Mouse (Mus musculus) hindbrain, embryonic 16.5 days (tissue): ENCODE results near the gene Gm28038. TPM values are rescaled to one million over a fixed set of nuclear protein-coding genes. Genes with fewer than 3 reads are reported as not detected.

Experiments used
- ATAC-seq: fragments of 200-750 bp; cut with Nextera tagmentation; 2 replicates; pipeline ENCODE4 v1.8.0; 2017; ENCODE audit warnings: moderate TSS enrichment, moderate library complexity
- H3K27ac ChIP-seq: fragments of 300-500 bp; sonication (generic); 2 replicates; pipeline ENCODE4 v1.5.1; 2014; ENCODE audit warnings: low read depth, mild to moderate bottlenecking, control low read depth, low read length, moderate library complexity
- H3K27me3 ChIP-seq: fragments of 300-500 bp; sonication (generic); replicated peaks from 2 replicates; pipeline ENCODE4 v1.6.1; 2014; ENCODE audit warnings: low read length; ENCODE audit not compliant: control insufficient read depth, insufficient read depth
- H3K36me3 ChIP-seq: fragments of 300-500 bp; sonication (generic); 2 replicates; pipeline ENCODE4 v1.6.1; 2014; ENCODE audit warnings: mild to moderate bottlenecking, low read length, moderate library complexity, mixed read lengths; ENCODE audit not compliant: control insufficient read depth, insufficient read depth
- H3K4me1 ChIP-seq: fragments of 300-500 bp; sonication (generic); 2 replicates; pipeline ENCODE4 v1.6.1; 2014; ENCODE audit warnings: low read depth, low read length; ENCODE audit not compliant: control insufficient read depth, insufficient read depth
- H3K4me2 ChIP-seq: fragments of 300-500 bp; sonication (generic); 2 replicates; pipeline ENCODE4 v1.6.1; 2014; ENCODE audit warnings: mild to moderate bottlenecking, low read length, control low read depth, moderate library complexity
- H3K4me3 ChIP-seq: fragments of 300-500 bp; sonication (generic); 2 replicates; pipeline ENCODE4 v1.5.1; 2014; ENCODE audit warnings: mild to moderate bottlenecking, low read length, control low read depth, moderate library complexity
- H3K9ac ChIP-seq: fragments of 300-500 bp; sonication (generic); 2 replicates; pipeline ENCODE4 v1.6.1; 2014; ENCODE audit warnings: low read depth, mild to moderate bottlenecking, control low read depth, low read length, moderate library complexity
- H3K9me3 ChIP-seq: fragments of 300-500 bp; sonication (generic); 2 replicates; pipeline ENCODE4 v1.6.1; 2014; ENCODE audit warnings: mild to moderate bottlenecking, low read length, moderate library complexity; ENCODE audit not compliant: control insufficient read depth
- WGBS: fragments of 180-500 bp; shearing (Covaris S2); extraction: QIAGEN DNeasy Blood & Tissue Kit; methylation state at CpG from one replicate; pipeline ENCODE4 v1.1.7; 2014; 5-methylcytosine and 5-hydroxymethylcytosine counted together
- polyA plus RNA-seq: library from polyadenylated mRNA; unstranded; fragments of >200 nt; fragmentation: Nextera tagmentation; extraction: Ambion mirVana; gene quantifications from 2 replicates; pipeline ENCODE4 v1.2.1, GENCODE M21; 2015

Gene Gm28038
- polyA plus RNA-seq, 1 experiment from 2014 or later: not detected

GRCm38 (mm10) chr2:30335324-30335723 is 54.5 kb downstream of the Gm28038 start:
- Histone ChIP-seq H3K4me1 (no peaks in the 10 kb centered on the region), H3K36me3 (peaks cover 60% of the 10 kb centered on the region), H3K9ac (no peak overlapping the region), H3K9me3 (no peaks in the 10 kb centered on the region), H3K27me3 (no peaks in the 10 kb centered on the region), H3K4me3 (no peak overlapping the region), H3K4me2 (no peak overlapping the region), H3K27ac (no peak overlapping the region)
- WGBS: 96% methylated on average over 2 of the region's 2 CpGs
- no peak for ATAC-seq

- Histone ChIP-seq H3K4me1 (no peaks in the 10 kb centered on the region), H3K9ac (no peak overlapping the region), H3K9me3 (no peaks in the 10 kb centered on the region), H3K4me3 (no peak overlapping the region), H3K27ac (no peak overlapping the region), H3K36me3 (peaks cover 61% of the 10 kb centered on the region), H3K27me3 (no peaks in the 10 kb centered on the region), H3K4me2 (no peak overlapping the region)
- no peak for ATAC-seq
- 84% methylated on average over 16 of the region's 16 CpGs for WGBS
These were observed 55.5 kb downstream of the Gm28038 start for GRCm38 (mm10) chr2:30336174-30336915.

- no peaks in the 10 kb centered on the region for H3K9me3 ChIP-seq
- peaks cover 64% of the 10 kb centered on the region for H3K36me3 ChIP-seq
- H3K27ac ChIP-seq: no peak overlapping the region
- H3K4me2 ChIP-seq: no peak overlapping the region
- no peak for ATAC-seq
- H3K9ac ChIP-seq: no peak overlapping the region
- WGBS: 87% methylated on average over 12 of the region's 12 CpGs
- H3K4me1 ChIP-seq: no peaks in the 10 kb centered on the region
- H3K27me3 ChIP-seq: no peaks in the 10 kb centered on the region
- H3K4me3 ChIP-seq: no peak overlapping the region
These were observed 56.3 kb downstream of the Gm28038 start for GRCm38 (mm10) chr2:30337179-30337578.

GRCm38 (mm10) chr2:30342061-30342460 is 61.2 kb downstream of the Gm28038 start:
- no peaks in the 10 kb centered on the region for H3K27me3 ChIP-seq
- H3K27ac ChIP-seq: no peak overlapping the region
- H3K4me1 ChIP-seq: no peaks in the 10 kb centered on the region
- ATAC-seq: no peak
- no peak overlapping the region for H3K9ac ChIP-seq
- no peaks in the 10 kb centered on the region for H3K9me3 ChIP-seq
- WGBS: 93% methylated on average over 3 of the region's 3 CpGs
- no peak overlapping the region for H3K4me2 ChIP-seq
- H3K4me3 ChIP-seq: no peak overlapping the region
- peaks cover 52% of the 10 kb centered on the region for H3K36me3 ChIP-seq

GRCm38 (mm10) chr2:30342544-30342943 is 61.7 kb downstream of the Gm28038 start:
- no peaks in the 10 kb centered on the region for H3K4me1 ChIP-seq
- no peak overlapping the region for H3K4me3 ChIP-seq
- H3K4me2 ChIP-seq: no peak overlapping the region
- WGBS: 91% methylated on average over 7 of the region's 7 CpGs
- H3K36me3 ChIP-seq: peaks cover 52% of the 10 kb centered on the region
- no peak overlapping the region for H3K27ac ChIP-seq
- no peaks in the 10 kb centered on the region for H3K27me3 ChIP-seq
- no peak for ATAC-seq
- no peaks in the 10 kb centered on the region for H3K9me3 ChIP-seq
- no peak overlapping the region for H3K9ac ChIP-seq

GRCm38 (mm10) chr2:30343601-30344137 is 62.8 kb downstream of the Gm28038 start:
- Histone ChIP-seq H3K9ac (no peak overlapping the region), H3K27me3 (no peaks in the 10 kb centered on the region), H3K36me3 (peaks cover 56% of the 10 kb centered on the region), H3K27ac (no peak overlapping the region), H3K4me1 (no peaks in the 10 kb centered on the region), H3K9me3 (no peaks in the 10 kb centered on the region), H3K4me2 (no peak overlapping the region), H3K4me3 (no peak overlapping the region)
- WGBS: 62% methylated on average over 14 of the region's 14 CpGs
- peak; percentile 27; the same call in 1 of the 2 replicates for ATAC-seq

- Histone ChIP-seq H3K27ac (no peak overlapping the region), H3K4me2 (no peak overlapping the region), H3K9ac (no peak overlapping the region), H3K36me3 (peaks cover 59% of the 10 kb centered on the region), H3K4me1 (no peaks in the 10 kb centered on the region), H3K9me3 (no peaks in the 10 kb centered on the region), H3K27me3 (no peaks in the 10 kb centered on the region), H3K4me3 (no peak overlapping the region)
- ATAC-seq: no peak
- WGBS: 88% methylated on average over 7 of the region's 7 CpGs
These were observed 65.3 kb downstream of the Gm28038 start for GRCm38 (mm10) chr2:30345971-30346676.

- Histone ChIP-seq H3K36me3 (peaks cover 55% of the 10 kb centered on the region), H3K4me3 (no peak overlapping the region), H3K27me3 (no peaks in the 10 kb centered on the region), H3K4me2 (no peak overlapping the region), H3K9ac (no peak overlapping the region), H3K4me1 (no peaks in the 10 kb centered on the region), H3K9me3 (no peaks in the 10 kb centered on the region), H3K27ac (no peak overlapping the region)
- no peak for ATAC-seq
- WGBS: 89% methylated on average over 6 of the region's 6 CpGs
These were observed 68.4 kb downstream of the Gm28038 start for GRCm38 (mm10) chr2:30349196-30349595.
